Mouse (Mus musculus) liver, embryonic 14.5 days (tissue): Measurements from ENCODE around the gene Pla2g2d.

Source experiments
- CTCF ChIP-seq: IDR thresholded peaks from 2 replicates; pipeline ENCODE4 v1.5.1; 2016; ENCODE audit warnings: antibody characterized with exemption, low read depth, control low read depth
- EP300 ChIP-seq: IDR thresholded peaks from 2 replicates; pipeline ENCODE4 v1.6.1; 2016; ENCODE audit warnings: antibody characterized with exemption, low read depth

- TF ChIP-seq CTCF (no peak), EP300 (no peak)
These were observed 26.1 kb downstream of the Pla2g2d start for GRCm38 (mm10) chr4:138801631-138802030.
